Mouse (Mus musculus) E14TG2a.4 (cell line): ENCODE data around the gene Apool.

Source experiments
- CTCF ChIP-seq: conservative IDR thresholded peaks from 2 replicates; pipeline ENCODE4 v1.5.1; 2014; ENCODE audit warnings: low read length
- NANOG ChIP-seq: IDR thresholded peaks from 2 replicates; pipeline ENCODE4 v1.6.1; 2014; ENCODE audit warnings: borderline replicate concordance, low read length, mixed read lengths
- POU5F1 ChIP-seq: IDR thresholded peaks from 2 replicates; pipeline ENCODE4 v1.6.1; 2014; ENCODE audit warnings: low read length, borderline replicate concordance

GRCm38 (mm10) chrX:112320273-112320672 lies 9.1 kb downstream of the Apool start:
- TF ChIP-seq CTCF = no peak
- TF ChIP-seq NANOG = no peak
- no peak for TF ChIP-seq POU5F1
